Mouse (Mus musculus) neural tube, embryonic 14.5 days (tissue): ENCODE data around the gene Cep128. TPM values are rescaled to one million over a fixed set of nuclear protein-coding genes. Genes with fewer than 3 reads are reported as not detected.
A peak's percentile ranks its signal among the peaks of the same experiment; 100 is the strongest.

Source experiments
- ATAC-seq: fragments of 200-750 bp; cut with Nextera tagmentation; 2 replicates; pipeline ENCODE4 v1.8.0; 2017; ENCODE audit warnings: low read depth, mild to moderate bottlenecking, moderate TSS enrichment, moderate library complexity
- H3K27ac ChIP-seq: fragments of 300-500 bp; sonication (generic); 2 replicates; pipeline ENCODE4 v1.5.1; 2014; ENCODE audit warnings: low read depth, mild to moderate bottlenecking, control low read depth, low read length, moderate library complexity, mixed read lengths
- H3K27me3 ChIP-seq: fragments of 300-500 bp; sonication (generic); 2 replicates; pipeline ENCODE4 v1.6.1; 2014; ENCODE audit warnings: low read length; ENCODE audit not compliant: control insufficient read depth, insufficient read depth
- H3K36me3 ChIP-seq: fragments of 300-500 bp; sonication (generic); 2 replicates; pipeline ENCODE4 v1.6.1; 2014; ENCODE audit warnings: low read length, mixed read lengths; ENCODE audit not compliant: control insufficient read depth, insufficient read depth
- H3K4me1 ChIP-seq: fragments of 300-500 bp; sonication (generic); 2 replicates; pipeline ENCODE4 v1.6.1; 2014; ENCODE audit warnings: low read length; ENCODE audit not compliant: control insufficient read depth, insufficient read depth
- H3K4me2 ChIP-seq: fragments of 300-500 bp; sonication (generic); 2 replicates; pipeline ENCODE4 v1.6.1; 2014; ENCODE audit warnings: mild to moderate bottlenecking, low read depth, low read length, control low read depth
- H3K4me3 ChIP-seq: fragments of 300-500 bp; sonication (generic); 2 replicates; pipeline ENCODE4 v1.5.1; 2014; ENCODE audit warnings: low read depth, low read length, control low read depth, mixed read lengths
- H3K9ac ChIP-seq: fragments of 300-500 bp; sonication (generic); replicated peaks from 2 replicates; pipeline ENCODE4 v1.6.1; 2014; ENCODE audit warnings: low read depth, mild to moderate bottlenecking, control low read depth, low read length, mixed read lengths
- H3K9me3 ChIP-seq: fragments of 300-500 bp; sonication (generic); 2 replicates; pipeline ENCODE4 v1.6.1; 2016; ENCODE audit warnings: low read length; ENCODE audit not compliant: control insufficient read depth
- WGBS: fragments of 180-500 bp; shearing (Covaris S2); extraction: QIAGEN DNeasy Blood & Tissue Kit; methylation state at CpG from one replicate; pipeline ENCODE4 v1.1.7; 2014; 5-methylcytosine and 5-hydroxymethylcytosine counted together
- polyA plus RNA-seq: library from polyadenylated mRNA; unstranded; fragments of >200 nt; fragmentation: Nextera tagmentation; extraction: Ambion mirVana; gene quantifications from 2 replicates; pipeline ENCODE4 v1.2.1, GENCODE M21; 2014

Gene Cep128
- polyA plus RNA-seq, 1 experiment from 2014 or later: 3.6 TPM

DNA sequence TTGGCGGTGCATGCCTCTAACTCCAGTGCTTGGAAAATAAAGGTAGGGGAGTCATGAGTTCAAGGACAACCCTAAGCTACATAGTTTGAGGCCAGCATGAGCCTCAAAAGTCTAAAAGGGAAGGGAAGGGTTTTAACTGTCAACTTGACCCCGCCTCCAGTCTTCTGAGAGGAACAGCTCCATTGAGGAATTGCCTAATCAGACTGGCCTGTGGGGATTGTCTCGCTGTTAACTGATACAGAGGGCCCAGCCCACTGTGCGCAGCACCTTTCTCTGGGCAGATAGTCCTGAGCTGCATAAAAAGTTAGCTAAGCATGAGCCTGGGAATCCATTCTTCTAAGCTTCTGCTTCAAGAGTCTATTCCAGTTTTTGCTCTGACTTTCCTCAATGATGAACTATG lies 56.7 kb downstream of the Cep128 start:
- H3K9me3 ChIP-seq: no peaks in the 10 kb centered on the region
- no peaks in the 10 kb centered on the region for H3K27me3 ChIP-seq
- no peaks in the 10 kb centered on the region for H3K4me1 ChIP-seq
- H3K4me3 ChIP-seq: no peak overlapping the region
- WGBS: 70% methylated on average over 4 of the region's 4 CpGs
- H3K27ac ChIP-seq: no peak overlapping the region
- H3K9ac ChIP-seq: no peak overlapping the region
- H3K36me3 ChIP-seq: no peaks in the 10 kb centered on the region
- no peak for ATAC-seq
- no peak overlapping the region for H3K4me2 ChIP-seq

- Histone ChIP-seq H3K4me2 (no peak overlapping the region), H3K4me1 (no peaks in the 10 kb centered on the region), H3K27ac (no peak overlapping the region), H3K36me3 (no peaks in the 10 kb centered on the region), H3K9ac (no peak overlapping the region), H3K27me3 (no peaks in the 10 kb centered on the region), H3K9me3 (no peaks in the 10 kb centered on the region), H3K4me3 (no peak overlapping the region)
- WGBS: 35% methylated on average over 6 of the region's 6 CpGs
- ATAC-seq: peak; percentile 76; the same call in 1 of the 2 replicates
Measured at GRCm38 (mm10) chr12:91326104-91326503, 58.1 kb downstream of the Cep128 start.

- no peak overlapping the region for H3K27ac ChIP-seq
- H3K4me1 ChIP-seq: no peaks in the 10 kb centered on the region
- ATAC-seq: no peak
- H3K4me2 ChIP-seq: no peak overlapping the region
- no peak overlapping the region for H3K4me3 ChIP-seq
- no peaks in the 10 kb centered on the region for H3K9me3 ChIP-seq
- H3K9ac ChIP-seq: no peak overlapping the region
- 90% methylated on average over 7 of the region's 7 CpGs for WGBS
- no peaks in the 10 kb centered on the region for H3K36me3 ChIP-seq
- no peaks in the 10 kb centered on the region for H3K27me3 ChIP-seq
Measured at GRCm38 (mm10) chr12:91315026-91315425, 69.2 kb downstream of the Cep128 start.

- Histone ChIP-seq H3K36me3 (no peaks in the 10 kb centered on the region), H3K4me2 (no peak overlapping the region), H3K4me3 (no peak overlapping the region), H3K27me3 (no peaks in the 10 kb centered on the region), H3K9me3 (no peaks in the 10 kb centered on the region), H3K4me1 (no peaks in the 10 kb centered on the region), H3K9ac (no peak overlapping the region), H3K27ac (no peak overlapping the region)
- 60% methylated on average over 10 of the region's 10 CpGs for WGBS
- ATAC-seq: peak; percentile 73; the same call in 1 of the 2 replicates
Measured at GRCm38 (mm10) chr12:91313974-91314587, 70.1 kb downstream of the Cep128 start.

DNA sequence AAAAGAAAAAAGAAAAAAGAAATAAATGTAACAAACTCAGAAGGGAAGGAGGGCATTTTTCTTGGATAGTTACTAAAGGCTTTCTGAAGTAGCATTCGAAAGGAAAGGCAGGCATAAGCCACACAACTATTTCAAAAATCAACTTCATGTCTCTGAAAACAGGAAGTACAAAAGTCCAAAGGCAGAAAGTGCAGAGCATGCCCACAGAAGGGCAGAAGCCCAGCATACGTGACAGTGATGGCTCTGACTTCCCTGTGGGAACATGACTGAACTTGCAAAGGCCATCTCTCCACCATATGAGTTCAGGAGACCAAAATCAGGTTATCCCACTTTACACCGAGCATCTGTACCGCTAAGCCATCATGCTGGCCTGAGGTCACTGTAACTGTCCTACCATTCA lies 71.6 kb downstream of the Cep128 start:
- Histone ChIP-seq H3K9ac (no peak overlapping the region), H3K36me3 (no peaks in the 10 kb centered on the region), H3K4me3 (no peak overlapping the region), H3K9me3 (no peaks in the 10 kb centered on the region), H3K4me1 (no peaks in the 10 kb centered on the region), H3K27ac (no peak overlapping the region), H3K4me2 (no peak overlapping the region), H3K27me3 (no peaks in the 10 kb centered on the region)
- no peak for ATAC-seq
- over 99% methylated on average over 4 of the region's 4 CpGs for WGBS

- no peak for ATAC-seq
- H3K9me3 ChIP-seq: no peaks in the 10 kb centered on the region
- H3K4me3 ChIP-seq: no peak overlapping the region
- H3K27ac ChIP-seq: no peak overlapping the region
- no peak overlapping the region for H3K4me2 ChIP-seq
- WGBS: 91% methylated on average over 3 of the region's 3 CpGs
- H3K36me3 ChIP-seq: no peaks in the 10 kb centered on the region
- no peak overlapping the region for H3K9ac ChIP-seq
- H3K4me1 ChIP-seq: no peaks in the 10 kb centered on the region
- no peaks in the 10 kb centered on the region for H3K27me3 ChIP-seq
Measured at GRCm38 (mm10) chr12:91307733-91308132, 76.5 kb downstream of the Cep128 start.

- Histone ChIP-seq H3K4me2 (no peak overlapping the region), H3K36me3 (no peaks in the 10 kb centered on the region), H3K27ac (no peak overlapping the region), H3K4me3 (no peak overlapping the region), H3K9ac (no peak overlapping the region), H3K4me1 (no peaks in the 10 kb centered on the region), H3K27me3 (no peaks in the 10 kb centered on the region), H3K9me3 (no peaks in the 10 kb centered on the region)
- 79% methylated on average over 7 of the region's 7 CpGs for WGBS
- ATAC-seq: no peak
Measured at GRCm38 (mm10) chr12:91305769-91306168, 78.4 kb downstream of the Cep128 start.

GRCm38 (mm10) chr12:91305038-91305437 lies 79.2 kb downstream of the Cep128 start:
- no peaks in the 10 kb centered on the region for H3K27me3 ChIP-seq
- ATAC-seq: no peak
- H3K36me3 ChIP-seq: no peaks in the 10 kb centered on the region
- 29% methylated on average over 5 of the region's 5 CpGs for WGBS
- H3K4me3 ChIP-seq: no peak overlapping the region
- H3K4me1 ChIP-seq: no peaks in the 10 kb centered on the region
- no peaks in the 10 kb centered on the region for H3K9me3 ChIP-seq
- no peak overlapping the region for H3K27ac ChIP-seq
- H3K4me2 ChIP-seq: no peak overlapping the region
- H3K9ac ChIP-seq: no peak overlapping the region

DNA sequence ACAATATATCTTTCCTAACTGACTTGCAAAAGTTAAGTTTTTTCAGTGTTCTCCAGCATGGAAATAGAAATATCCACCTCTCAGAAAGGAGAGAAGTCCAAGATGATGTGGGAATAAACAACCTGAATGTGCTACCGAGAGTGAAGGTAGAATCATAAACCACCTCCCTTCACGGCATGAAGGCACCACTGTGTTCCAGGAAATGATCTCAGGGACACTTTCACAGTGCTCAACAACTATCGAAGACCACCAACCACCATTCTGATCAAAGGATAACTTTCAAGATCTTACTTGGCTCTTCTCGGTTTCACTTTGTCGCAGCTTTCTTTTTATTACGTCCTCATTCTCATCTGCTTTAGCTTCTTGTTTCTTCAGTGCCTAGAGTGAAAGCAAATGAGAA lies 85.5 kb downstream of the Cep128 start:
- Histone ChIP-seq H3K27ac (no peak overlapping the region), H3K4me1 (0 out of 2 replicates have a peak, but pooled peaks cover 3% of the 10 kb centered on the region), H3K36me3 (no peaks in the 10 kb centered on the region), H3K4me2 (no peak overlapping the region), H3K27me3 (no peaks in the 10 kb centered on the region), H3K9ac (no peak overlapping the region), H3K4me3 (no peak overlapping the region), H3K9me3 (no peaks in the 10 kb centered on the region)
- 98% methylated on average over 6 of the region's 6 CpGs for WGBS
- ATAC-seq: no peak
